Mouse (Mus musculus) CD4-positive helper T cell, adult 2 months (primary cell): ENCODE data around the gene Wscd2.

Experiments used
- DNase-seq: peaks from one replicate; pipeline ENCODE4 v3.0.0-alpha.2; 2012; ENCODE audit warnings: low read depth, missing footprints, low spot score

Wscd2 gene

GRCm38 (mm10) chr5:113610490-113610889 lies 120.4 kb downstream of the Wscd2 start:
- DNase-seq, result no peak

GRCm38 (mm10) chr5:113611131-113611530 lies 121.0 kb downstream of the Wscd2 start:
- no peak for DNase-seq

GRCm38 (mm10) chr5:113611771-113612233 lies 121.7 kb downstream of the Wscd2 start:
- no peak for DNase-seq

- DNase-seq, result no peak
Observed at GRCm38 (mm10) chr5:113618716-113619115, 128.6 kb downstream of the Wscd2 start.

- DNase-seq, result no peak
Observed at GRCm38 (mm10) chr5:113619151-113619550, 129.0 kb downstream of the Wscd2 start.

- no peak for DNase-seq
Observed at GRCm38 (mm10) chr5:113620130-113620716, 130.1 kb downstream of the Wscd2 start.

GRCm38 (mm10) chr5:113620999-113621398 lies 130.9 kb downstream of the Wscd2 start:
- DNase-seq, result peak; percentile 44

GRCm38 (mm10) chr5:113623052-113623451 lies 132.9 kb downstream of the Wscd2 start:
- DNase-seq, result no peak

- DNase-seq, result no peak
Observed at GRCm38 (mm10) chr5:113625068-113625467, 134.9 kb downstream of the Wscd2 start.

GRCm38 (mm10) chr5:113626352-113626751 lies 136.2 kb downstream of the Wscd2 start:
- no peak for DNase-seq

- no peak for DNase-seq
Observed at GRCm38 (mm10) chr5:113626991-113627390, 136.9 kb downstream of the Wscd2 start.

- no peak for DNase-seq
Observed at GRCm38 (mm10) chr5:113627820-113628437, 137.8 kb downstream of the Wscd2 start.

GRCm38 (mm10) chr5:113629248-113629647 lies 139.1 kb downstream of the Wscd2 start:
- no peak for DNase-seq

GRCm38 (mm10) chr5:113630116-113630515 lies 140.0 kb downstream of the Wscd2 start:
- DNase-seq, result no peak

GRCm38 (mm10) chr5:113633037-113633714 lies 143.0 kb downstream of the Wscd2 start:
- no peak for DNase-seq

- no peak for DNase-seq
Observed at GRCm38 (mm10) chr5:113634024-113634651, 144.0 kb downstream of the Wscd2 start.

- no peak for DNase-seq
Observed at GRCm38 (mm10) chr5:113634887-113635610, 144.9 kb downstream of the Wscd2 start.

- no peak for DNase-seq
Observed at GRCm38 (mm10) chr5:113635861-113636565, 145.9 kb downstream of the Wscd2 start.

- no peak for DNase-seq
Observed at GRCm38 (mm10) chr5:113637631-113638030, 147.5 kb downstream of the Wscd2 start.

- no peak for DNase-seq
Observed at GRCm38 (mm10) chr5:113638055-113638454, 147.9 kb downstream of the Wscd2 start.

GRCm38 (mm10) chr5:113639126-113639525 lies 149.0 kb downstream of the Wscd2 start:
- peak; percentile 48 for DNase-seq
